In genomic region chr9:61159159-61159558, GRCm38 (mm10) we compare ENCODE assay signal across 20 mouse cellular contexts.
DNase-seq lines count a peak whose midpoint lies in the region; ATAC-seq and TF ChIP-seq lines count a peak whose summit lies in the region.
"Had no signal": no experiment of that assay in that cellular context is flagged by ENCODE, and none has a peak within 500 bp of the region (broad histone marks: within the 10 kb centered on the region; RNA-seq: fewer than 3 reads in every experiment).

No protein-coding gene starts in this region.

- ATAC-seq in embryonic facial prominence, embryonic 14.5 days (ENCODE audit: low read depth) = no peak
- ATAC-seq: hindbrain, embryonic 16.5 days; intestine, embryonic 16.5 days; liver, embryonic 12.5 days; midbrain, embryonic 13.5 days had no signal

- WGBS in embryonic facial prominence, embryonic 14.5 days = 61% methylated on average over 2 of the region's 2 CpGs

- peaks cover 33% of the 10 kb centered on the region for H3K4me1 ChIP-seq in embryonic facial prominence, embryonic 14.5 days (ENCODE audit: control insufficient read depth, insufficient read depth, low read length)
- H3K4me1 ChIP-seq: liver, embryonic 12.5 days had no signal

- H3K36me3 ChIP-seq in embryonic facial prominence, embryonic 14.5 days (ENCODE audit: control insufficient read depth, insufficient read depth, low read length) = no peaks in the 10 kb centered on the region
- H3K36me3 ChIP-seq: embryonic facial prominence, embryonic 13.5 days; heart, embryonic 10.5 days; hindbrain, embryonic 10.5 days; limb, embryonic 13.5 days; liver, embryonic 12.5 days; midbrain, embryonic 13.5 days had no signal

- TF ChIP-seq CTCF in brain, embryonic 14.5 days (IDR thresholded peaks at IDR 0.05; ENCODE audit: borderline replicate concordance, extremely low read depth, insufficient read depth, insufficient read length) = no peak

- intact Hi-C loops in heart, postnatal 14 days (cut with DNase I) = no loop called here

- H3K4me3 ChIP-seq in embryonic facial prominence, embryonic 14.5 days (ENCODE audit: low read depth, low read length) = no peak overlapping the region
- H3K4me3 ChIP-seq: embryonic facial prominence, embryonic 13.5 days; heart, embryonic 10.5 days; hindbrain, embryonic 10.5 days; limb, embryonic 13.5 days; liver, embryonic 12.5 days; midbrain, embryonic 13.5 days had no signal

- TF ChIP-seq POLR2A in brain, embryonic 14.5 days (IDR thresholded peaks at IDR 0.05; ENCODE audit: borderline replicate concordance, extremely low read depth, insufficient read depth, insufficient read length, poor library complexity, severe bottlenecking) = no peak

- H3K27me3 ChIP-seq in embryonic facial prominence, embryonic 14.5 days (replicated peaks; ENCODE audit: control insufficient read depth, insufficient read depth, low read length) = peaks cover 13% of the 10 kb centered on the region; the same call in 1 of the 2 replicates

- peak; percentile 92 for DNase-seq in heart, adult 11 months
- DNase-seq in heart, postnatal 14 days = no peak
- peak; percentile 16 to 39 for DNase-seq in kidney, postnatal 4 days
- DNase-seq in kidney, adult 11 months = no peak
- DNase-seq in brain, embryonic 14.5 days (ENCODE audit: low read depth) = peak; percentile 60
- DNase-seq in embryonic facial prominence, embryonic 14.5 days (ENCODE audit: low spot score) = no peak
- no peak for DNase-seq in spleen, adult 18-20 months
- no peak for DNase-seq in spleen, postnatal 10 days (ENCODE audit: low spot score in 2 of 2)
- DNase-seq: cerebellum, adult 11-12 months; gastrocnemius, postnatal 36 days; thymus, adult 18-20 months; thymus, postnatal 36 days had no signal

- no peak overlapping the region for H3K4me2 ChIP-seq in embryonic facial prominence, embryonic 14.5 days (ENCODE audit: low read depth, low read length)
- H3K4me2 ChIP-seq: embryonic facial prominence, embryonic 13.5 days; limb, embryonic 13.5 days; liver, embryonic 12.5 days; midbrain, embryonic 13.5 days had no signal

- no peaks in the 10 kb centered on the region for H3K9me3 ChIP-seq in embryonic facial prominence, embryonic 14.5 days (ENCODE audit: control insufficient read depth, low read length)
- H3K9me3 ChIP-seq: embryonic facial prominence, embryonic 13.5 days; heart, embryonic 10.5 days; limb, embryonic 13.5 days; liver, embryonic 12.5 days; midbrain, embryonic 13.5 days had no signal

- H3K27ac ChIP-seq in embryonic facial prominence, embryonic 14.5 days (replicated peaks; ENCODE audit: low read depth, low read length) = 0 out of 2 replicates have a peak overlapping the region, but pooled peaks have one; percentile 6
- H3K27ac ChIP-seq: embryonic facial prominence, embryonic 13.5 days; heart, embryonic 10.5 days; limb, embryonic 13.5 days; liver, embryonic 12.5 days; midbrain, embryonic 13.5 days had no signal

- H3K9ac ChIP-seq in embryonic facial prominence, embryonic 14.5 days (ENCODE audit: low read depth, low read length) = no peak overlapping the region
- H3K9ac ChIP-seq: embryonic facial prominence, embryonic 13.5 days; limb, embryonic 13.5 days; liver, embryonic 12.5 days; midbrain, embryonic 13.5 days had no signal

Comparison
In these comparisons a context has a peak if more than half of its experiments do, and no peak if none do; other contexts are left out.
1. DNase-seq: peak in heart, adult 11 months (single experiment), kidney, postnatal 4 days (2 of 2) and brain, embryonic 14.5 days (single experiment); none in heart, postnatal 14 days (0 of 2), kidney, adult 11 months (single experiment), embryonic facial prominence, embryonic 14.5 days (single experiment), spleen, adult 18-20 months (0 of 2) and spleen, postnatal 10 days (0 of 2).